Mouse (Mus musculus): Measurements from ENCODE around the gene Ceacam18.

GRCm38 (mm10) chr7:43685088-43685487 lies 50.6 kb downstream of the Ceacam18 start:
- no peak for TF ChIP-seq CTCF (IDR thresholded peaks at IDR 0.05; ENCODE audit: low read depth, low read length)
- TF ChIP-seq TAL1 (conservative IDR thresholded peaks at IDR 0.05; ENCODE audit: low read depth, low read length): no peak
- no peak for TF ChIP-seq GATA1 (IDR thresholded peaks at IDR 0.05; ENCODE audit: borderline replicate concordance, low read length)
- TF ChIP-seq POLR2AphosphoS5 (IDR thresholded peaks at IDR 0.05; ENCODE audit: insufficient replicate concordance, low read depth, low read length): no peak
- no peak for TF ChIP-seq GATA2 (IDR thresholded peaks at IDR 0.05; ENCODE audit: borderline replicate concordance, low read depth, low read length)

All from G1E (cell line).